36 mouse cellular contexts compared by ENCODE assay signal in the genomic region with DNA sequence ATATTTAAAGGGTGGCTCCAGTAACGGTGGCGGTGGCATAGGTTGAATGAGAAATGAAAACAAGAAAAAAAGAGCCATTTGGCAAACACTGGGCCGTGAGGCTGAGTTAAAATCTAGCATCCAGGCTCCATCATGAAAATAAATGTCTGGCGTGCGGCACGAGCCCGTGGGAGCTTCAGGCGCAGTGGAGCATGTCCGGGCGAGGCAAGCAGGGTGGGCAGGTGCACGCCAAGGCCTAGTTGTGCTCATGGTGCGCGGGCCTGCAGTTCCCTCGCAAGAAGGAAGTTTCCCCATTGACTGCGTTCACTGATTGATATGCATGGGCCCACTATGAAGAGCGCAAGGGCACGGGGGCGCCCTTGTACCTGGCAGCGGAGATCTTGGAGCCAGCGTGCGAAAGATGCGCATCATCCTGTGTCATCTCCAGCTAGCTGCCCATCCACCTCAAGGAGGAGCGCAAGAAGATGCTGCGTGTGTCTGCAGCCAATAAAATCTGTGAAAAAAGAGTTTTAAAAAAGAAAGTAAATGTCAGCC. TPM values are rescaled to one million over a fixed set of nuclear protein-coding genes. Genes with fewer than 3 reads are reported as not detected.
A peak's percentile ranks its signal among the peaks of the same experiment; 100 is the strongest.
DNase-seq lines count a peak whose midpoint lies in the region; ATAC-seq and TF ChIP-seq lines count a peak whose summit lies in the region.
"Had no signal": no experiment of that assay in that cellular context is flagged by ENCODE, and none has a peak within 500 bp of the region (broad histone marks: within the 10 kb centered on the region; RNA-seq: fewer than 3 reads in every experiment).

No protein-coding gene starts in this region.

- no peaks in the 10 kb centered on the region for H3K36me3 ChIP-seq in spleen, adult 2 months (ENCODE audit: control insufficient read depth, insufficient read depth, low read length)
- no peaks in the 10 kb centered on the region for H3K36me3 ChIP-seq in splenic B cell, adult 2 months (ENCODE audit: control insufficient read depth, insufficient read depth, low read length, poor library complexity, severe bottlenecking)
- H3K36me3 ChIP-seq: midbrain, embryonic 12.5 days; neural tube, embryonic 15.5 days; stomach, embryonic 15.5 days had no signal

- no peak for TF ChIP-seq CTCF in spleen, adult 2 months (IDR thresholded peaks at IDR 0.05; ENCODE audit: extremely low read depth, insufficient read depth, insufficient read length, insufficient replicate concordance)

- DNase-seq in cerebellum, adult 11 months: peak; percentile 21
- no peak for DNase-seq in cerebellum, postnatal 4 days (ENCODE audit: low spot score in 2 of 2)
- DNase-seq in heart, adult 11 months: peak; percentile 86
- DNase-seq in heart, postnatal 14 days: no peak
- peak in 1 of 2 experiments; percentile 8 for DNase-seq in spleen, adult 2 months (ENCODE audit: low read depth in 1 of 2, low spot score in 2 of 2)
- DNase-seq in spleen, adult 12 weeks (ENCODE audit: low spot score): no peak
- DNase-seq in splenic B cell, adult 2 months (ENCODE audit: low read depth, low spot score): peak; percentile 32
- DNase-seq: adrenal gland, postnatal 10 days; forebrain, postnatal 0 days; retina, postnatal 1 day; right cerebral cortex, postnatal 14 days had no signal

- H3K27me3 ChIP-seq in spleen, adult 2 months (ENCODE audit: control insufficient read depth, insufficient read depth, low read length): no peaks in the 10 kb centered on the region
- no peaks in the 10 kb centered on the region for H3K27me3 ChIP-seq in splenic B cell, adult 2 months (ENCODE audit: control insufficient read depth, insufficient read depth, low read length, poor library complexity, severe bottlenecking)
- H3K27me3 ChIP-seq: embryonic facial prominence, embryonic 15.5 days; forebrain, embryonic 12.5 days; hindbrain, embryonic 13.5 days; limb, embryonic 13.5 days; lung, embryonic 15.5 days; midbrain, embryonic 12.5 days; neural tube, embryonic 15.5 days; stomach, embryonic 15.5 days had no signal

- no peak overlapping the region for H3K4me3 ChIP-seq in spleen, adult 2 months (ENCODE audit: extremely low read depth, insufficient read depth, insufficient read length)
- H3K4me3 ChIP-seq: hindbrain, embryonic 13.5 days; left cerebral cortex, adult 2 months; midbrain, embryonic 12.5 days; neural tube, embryonic 15.5 days had no signal

- TF ChIP-seq POLR2A in spleen, adult 2 months (IDR thresholded peaks at IDR 0.05; ENCODE audit: low read depth, low read length): no peak

- WGBS in spleen, adult 2 months: 80% methylated on average over 24 of the region's 24 CpGs

- H3K27ac ChIP-seq in spleen, adult 2 months (ENCODE audit: insufficient read depth, low read length): peak overlapping the region; percentile 33; the same call in 1 of the 2 replicates
- H3K27ac ChIP-seq: forebrain, embryonic 12.5 days; hindbrain, embryonic 13.5 days; left cerebral cortex, adult 2 months; limb, embryonic 13.5 days; lung, embryonic 15.5 days; neural tube, embryonic 15.5 days; stomach, embryonic 15.5 days had no signal

- intact Hi-C loops in heart, postnatal 14 days (cut with DNase I): no loop called here

- no peaks in the 10 kb centered on the region; the same call in 1 of the 2 replicates for H3K4me1 ChIP-seq in spleen, adult 2 months (ENCODE audit: control insufficient read depth, insufficient read depth, insufficient read length)
- H3K4me1 ChIP-seq: embryonic facial prominence, embryonic 15.5 days; limb, embryonic 13.5 days; stomach, embryonic 15.5 days had no signal

- ATAC-seq in inflammation-experienced regulatory T-cells, adult 6 months: no peak
- ATAC-seq: forebrain, postnatal 0 days; intestine, postnatal 0 days had no signal

RNA-seq across cellular contexts. Expression of gene Zcchc13, which starts 15.6 kb away (rescaled TPM):
- total RNA-seq in heart, postnatal 14 days (2021): not detected
- polyA plus RNA-seq in spleen, adult 2 months (2012; rRNA removed): not detected in 2 replicates
- not detected for polyA plus RNA-seq in inflammation-experienced regulatory T-cells, adult 6 months (2017; shearing (Covaris generic))
- total RNA-seq: adrenal gland, postnatal 10 days; forebrain, postnatal 0 days; G1E; gastrocnemius, adult 8-10 months; gastrocnemius, postnatal 4 days; heart, adult 8-10 months; heart, postnatal 25 days; layer of hippocampus, adult 18-20 months; layer of hippocampus, postnatal 10 days; left cerebral cortex, adult 2 months; left cerebral cortex, postnatal 36 days; megakaryocyte progenitor cell, adult 5-6 weeks had no signal
- polyA plus RNA-seq: embryonic facial prominence, embryonic 10.5 days; embryonic facial prominence, embryonic 15.5 days; forebrain, embryonic 12.5 days; forebrain, postnatal 0 days; G1E; heart, embryonic 14.5 days; hindbrain, embryonic 13.5 days; intestine, postnatal 0 days; kidney, embryonic 14.5 days; limb, embryonic 13.5 days; liver, embryonic 11.5 days; liver, embryonic 16.5 days; lung, embryonic 15.5 days; midbrain, embryonic 12.5 days; neural tube, embryonic 15.5 days; stomach, embryonic 15.5 days had no signal

Comparison
In these comparisons a context has a peak if more than half of its experiments do, and no peak if none do; other contexts are left out.
1. DNase-seq: peak in cerebellum, adult 11 months (single experiment), heart, adult 11 months (single experiment) and splenic B cell, adult 2 months (single experiment); none in cerebellum, postnatal 4 days (0 of 2), heart, postnatal 14 days (0 of 2) and spleen, adult 12 weeks (single experiment).